8 mouse cellular contexts compared by ENCODE assay signal in genomic region chr4:130874601-130875000, GRCm38 (mm10). TPM values are rescaled to one million over a fixed set of nuclear protein-coding genes. Genes with fewer than 3 reads are reported as not detected.
DNase-seq lines count a peak whose midpoint lies in the region; ATAC-seq lines count a peak whose summit lies in the region.

No protein-coding gene starts in this region.

- no peaks in the 10 kb centered on the region for H3K36me3 ChIP-seq in embryonic facial prominence, embryonic 13.5 days
- H3K36me3 ChIP-seq in heart, embryonic 16.5 days (ENCODE audit: control insufficient read depth, insufficient read depth) = no peaks in the 10 kb centered on the region
- H3K36me3 ChIP-seq in neural tube, embryonic 13.5 days = no peaks in the 10 kb centered on the region

- no peak overlapping the region for H3K4me3 ChIP-seq in embryonic facial prominence, embryonic 13.5 days
- no peak overlapping the region for H3K4me3 ChIP-seq in heart, embryonic 16.5 days (ENCODE audit: low read length)
- no peak overlapping the region for H3K4me3 ChIP-seq in neural tube, embryonic 13.5 days

- peak overlapping the region; percentile 24 for H3K4me2 ChIP-seq in embryonic facial prominence, embryonic 13.5 days
- H3K4me2 ChIP-seq in heart, embryonic 16.5 days (ENCODE audit: low read depth, low read length) = 0 out of 2 replicates have a peak overlapping the region, but pooled peaks have one; percentile 31
- H3K4me2 ChIP-seq in neural tube, embryonic 13.5 days = no peak overlapping the region

- peaks cover 8% of the 10 kb centered on the region for H3K27me3 ChIP-seq in embryonic facial prominence, embryonic 13.5 days
- peaks cover 10% of the 10 kb centered on the region for H3K27me3 ChIP-seq in heart, embryonic 16.5 days (ENCODE audit: control insufficient read depth, insufficient read depth, low read length)
- H3K27me3 ChIP-seq in neural tube, embryonic 13.5 days = peaks cover 56% of the 10 kb centered on the region

- 11% methylated on average over 10 of the region's 10 CpGs for WGBS in embryonic facial prominence, embryonic 13.5 days
- WGBS in heart, embryonic 16.5 days = 8% methylated on average over 10 of the region's 10 CpGs
- WGBS in neural tube, embryonic 13.5 days = 17% methylated on average over 10 of the region's 10 CpGs

- H3K9ac ChIP-seq in embryonic facial prominence, embryonic 13.5 days = no peak overlapping the region
- H3K9ac ChIP-seq in heart, embryonic 16.5 days (ENCODE audit: low read length) = no peak overlapping the region
- no peak overlapping the region for H3K9ac ChIP-seq in neural tube, embryonic 13.5 days

- H3K9me3 ChIP-seq in embryonic facial prominence, embryonic 13.5 days = no peaks in the 10 kb centered on the region
- H3K9me3 ChIP-seq in heart, embryonic 16.5 days (replicated peaks; ENCODE audit: control insufficient read depth, low read length) = peaks cover 3% of the 10 kb centered on the region; the same call in 1 of the 2 replicates
- no peaks in the 10 kb centered on the region for H3K9me3 ChIP-seq in neural tube, embryonic 13.5 days

- peaks cover 52% of the 10 kb centered on the region for H3K4me1 ChIP-seq in embryonic facial prominence, embryonic 13.5 days
- H3K4me1 ChIP-seq in heart, embryonic 16.5 days (ENCODE audit: control insufficient read depth, insufficient read depth, low read length) = peaks cover 17% of the 10 kb centered on the region
- peaks cover 62% of the 10 kb centered on the region for H3K4me1 ChIP-seq in neural tube, embryonic 13.5 days (replicated peaks)

- no peak for ATAC-seq in embryonic facial prominence, embryonic 13.5 days (ENCODE audit: insufficient number of reproducible peaks, insufficient read depth, low FRiP score, low TSS enrichment, low read depth)
- peak; percentile 80 for ATAC-seq in heart, embryonic 16.5 days (replicated peaks; ENCODE audit: extremely low read depth, insufficient read depth, low FRiP score)
- ATAC-seq in neural tube, embryonic 13.5 days (ENCODE audit: low read depth) = peak; percentile 34; the same call in 1 of the 2 replicates

- peak; percentile 56 for DNase-seq in 3T3-L1 (ENCODE audit: low read depth, low spot score)
- peak; percentile 73 to 75 for DNase-seq in adrenal gland, adult 18-20 months (ENCODE audit: low spot score in 2 of 2)
- peak; percentile 91 for DNase-seq in kidney, postnatal 10 days
- no peak for DNase-seq in spleen, adult 12 weeks (ENCODE audit: low spot score)
- DNase-seq in thymus, postnatal 14 days = no peak

- 0 out of 2 replicates have a peak overlapping the region, but pooled peaks have one; percentile 40 for H3K27ac ChIP-seq in embryonic facial prominence, embryonic 13.5 days
- no peak overlapping the region for H3K27ac ChIP-seq in heart, embryonic 16.5 days (ENCODE audit: low read length)
- peak overlapping the region; percentile 64 for H3K27ac ChIP-seq in neural tube, embryonic 13.5 days (replicated peaks)

RNA-seq across cellular contexts. Expression of gene Laptm5, which starts 38.3 kb away (rescaled TPM):
- total RNA-seq in adrenal gland, adult 18-20 months (2021) = 10 to 100 TPM; 25.1 to 54.6 TPM
- polyA plus RNA-seq in embryonic facial prominence, embryonic 13.5 days (2015; fragmentation: Nextera tagmentation; extraction: Ambion mirVana) = 27.9 and 28.6 TPM in 2 replicates
- 37.5 and 61.2 TPM in 2 replicates for polyA plus RNA-seq in heart, embryonic 16.5 days (2015; fragmentation: Nextera tagmentation; extraction: Ambion mirVana)
- 31.6 and 31.7 TPM in 2 replicates for polyA plus RNA-seq in neural tube, embryonic 13.5 days (2015; fragmentation: Nextera tagmentation; extraction: Ambion mirVana)

Comparison
In these comparisons a context has a peak if more than half of its experiments do, and no peak if none do; other contexts are left out.
1. DNase-seq: peak in 3T3-L1 (single experiment), adrenal gland, adult 18-20 months (2 of 2) and kidney, postnatal 10 days (single experiment); none in spleen, adult 12 weeks (single experiment) and thymus, postnatal 14 days (single experiment).